Mouse (Mus musculus) gastrocnemius, postnatal 10 days (tissue): ENCODE measurements around the gene Bdkrb2. TPM values are rescaled to one million over a fixed set of nuclear protein-coding genes. Genes with fewer than 3 reads are reported as not detected.
A peak's percentile ranks its signal among the peaks of the same experiment; 100 is the strongest.

Experiments
- DNase-seq: peaks from one replicate; pipeline ENCODE4 v3.0.0; 2021; ENCODE audit warnings: mixed read lengths
- total RNA-seq, 2 experiments: library from RNA; stranded (reverse); gene quantifications; 2 replicates each; pipeline ENCODE4 v1.2.3; 2021

Bdkrb2 gene
- total RNA-seq, 2 experiments from 2014 or later = 1.2 to 1.5 TPM

- no peak for DNase-seq
Observed at GRCm38 (mm10) chr12:105592361-105592761, 29.3 kb downstream of the Bdkrb2 start.

GRCm38 (mm10) chr12:105593471-105593870, 30.4 kb downstream of the Bdkrb2 start:
- DNase-seq = no peak

DNA sequence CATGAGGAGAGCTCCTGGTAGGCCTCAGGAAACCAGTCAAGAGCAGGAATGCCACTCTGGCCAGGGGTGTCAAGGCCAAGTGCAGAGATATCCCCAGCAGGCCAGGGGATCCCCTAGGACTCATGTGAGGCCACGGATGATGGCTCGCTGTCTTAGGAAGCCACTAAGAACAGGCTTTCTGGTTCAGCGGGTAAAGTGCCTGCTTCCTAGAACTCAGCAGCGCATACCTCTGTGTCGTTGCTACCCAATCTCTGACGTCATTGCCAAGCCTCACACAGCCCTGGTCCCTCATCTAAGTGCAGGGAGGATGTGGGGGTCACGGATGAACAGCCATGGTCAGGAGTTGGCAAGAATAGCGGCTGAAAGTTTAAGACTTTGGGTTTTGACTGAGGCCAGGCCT, 34.1 kb downstream of the Bdkrb2 start:
- DNase-seq = no peak

GRCm38 (mm10) chr12:105598503-105598902, 35.5 kb downstream of the Bdkrb2 start:
- no peak for DNase-seq

- DNase-seq = no peak
Observed at GRCm38 (mm10) chr12:105599098-105599497, 36.1 kb downstream of the Bdkrb2 start.

GRCm38 (mm10) chr12:105601586-105601985, 38.6 kb downstream of the Bdkrb2 start:
- DNase-seq = peak; percentile 23

GRCm38 (mm10) chr12:105602581-105603210, 39.7 kb downstream of the Bdkrb2 start, which contains the start of gene Bdkrb1:
Gene Bdkrb1, plus strand, starts transcription at chr12:105603085.
- DNase-seq = no peak

GRCm38 (mm10) chr12:105603904-105604303, 40.9 kb downstream of the Bdkrb2 start:
- DNase-seq = no peak

DNA sequence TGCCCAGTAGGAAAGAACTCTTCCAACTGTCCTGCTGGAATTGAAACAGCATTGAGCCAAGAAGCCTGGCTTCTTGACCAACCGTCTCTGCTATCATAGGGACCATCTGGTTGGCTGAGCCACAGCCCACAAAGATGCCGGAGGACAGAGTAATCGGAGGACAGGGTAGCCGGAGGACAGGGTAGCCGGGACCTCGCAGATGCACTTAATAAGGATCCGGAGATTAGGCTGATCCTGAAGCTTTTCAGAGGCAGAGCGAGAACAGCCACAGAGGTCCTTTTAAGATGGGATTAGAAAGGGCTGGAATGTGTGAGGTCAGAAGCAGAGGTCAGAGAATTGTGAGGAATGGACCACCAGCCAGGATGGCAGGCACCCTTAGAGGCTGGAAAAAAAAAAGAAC, 42.2 kb downstream of the Bdkrb2 start:
- no peak for DNase-seq

DNA sequence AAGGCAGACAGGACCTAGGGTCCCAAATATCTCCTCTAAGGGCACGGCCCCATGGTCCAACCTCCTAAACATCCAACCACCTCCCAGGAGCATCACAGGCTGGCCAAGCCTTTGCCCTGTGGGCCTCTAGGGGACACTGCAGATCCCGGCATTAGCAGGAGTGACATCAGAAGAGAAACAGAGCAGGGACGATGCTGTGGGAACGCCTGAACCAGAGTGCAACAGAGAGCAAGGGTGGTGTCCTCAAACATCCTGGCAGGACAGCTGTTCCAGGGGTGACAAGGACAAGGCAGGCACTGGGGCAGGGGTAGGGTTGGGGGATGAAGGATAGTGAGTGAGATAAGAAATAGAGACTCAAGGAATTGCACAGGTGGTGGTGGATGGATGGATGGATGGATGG, 43.9 kb downstream of the Bdkrb2 start:
- no peak for DNase-seq

DNA sequence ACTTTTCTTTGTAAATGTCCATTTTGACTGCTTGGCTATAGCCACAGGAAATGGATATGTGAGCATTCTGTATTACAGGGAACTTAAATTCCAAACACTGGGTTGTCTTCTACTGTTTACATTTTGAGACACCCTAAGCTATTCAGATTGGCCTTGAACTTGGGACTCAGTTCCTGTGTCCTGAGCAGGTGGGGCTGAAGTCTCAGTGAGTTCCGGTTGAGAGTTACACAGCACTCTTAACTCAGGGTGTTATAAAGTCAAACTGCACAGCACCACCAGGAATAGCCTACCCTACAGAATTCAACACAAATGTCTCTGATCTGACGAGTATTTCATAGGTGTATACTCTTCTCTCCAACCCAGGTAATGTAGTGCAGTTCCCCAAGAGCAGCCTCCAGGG, 48.0 kb downstream of the Bdkrb2 start:
- DNase-seq = no peak

- peak; percentile 65 for DNase-seq
Observed at GRCm38 (mm10) chr12:105611748-105612147, 48.7 kb downstream of the Bdkrb2 start.

GRCm38 (mm10) chr12:105613559-105613958, 50.5 kb downstream of the Bdkrb2 start:
- DNase-seq = no peak

- DNase-seq = no peak
Observed at GRCm38 (mm10) chr12:105622048-105622447, 59.0 kb downstream of the Bdkrb2 start.

GRCm38 (mm10) chr12:105622981-105623539, 60.0 kb downstream of the Bdkrb2 start:
- no peak for DNase-seq

- no peak for DNase-seq
Observed at GRCm38 (mm10) chr12:105625798-105626197, 62.8 kb downstream of the Bdkrb2 start.

DNA sequence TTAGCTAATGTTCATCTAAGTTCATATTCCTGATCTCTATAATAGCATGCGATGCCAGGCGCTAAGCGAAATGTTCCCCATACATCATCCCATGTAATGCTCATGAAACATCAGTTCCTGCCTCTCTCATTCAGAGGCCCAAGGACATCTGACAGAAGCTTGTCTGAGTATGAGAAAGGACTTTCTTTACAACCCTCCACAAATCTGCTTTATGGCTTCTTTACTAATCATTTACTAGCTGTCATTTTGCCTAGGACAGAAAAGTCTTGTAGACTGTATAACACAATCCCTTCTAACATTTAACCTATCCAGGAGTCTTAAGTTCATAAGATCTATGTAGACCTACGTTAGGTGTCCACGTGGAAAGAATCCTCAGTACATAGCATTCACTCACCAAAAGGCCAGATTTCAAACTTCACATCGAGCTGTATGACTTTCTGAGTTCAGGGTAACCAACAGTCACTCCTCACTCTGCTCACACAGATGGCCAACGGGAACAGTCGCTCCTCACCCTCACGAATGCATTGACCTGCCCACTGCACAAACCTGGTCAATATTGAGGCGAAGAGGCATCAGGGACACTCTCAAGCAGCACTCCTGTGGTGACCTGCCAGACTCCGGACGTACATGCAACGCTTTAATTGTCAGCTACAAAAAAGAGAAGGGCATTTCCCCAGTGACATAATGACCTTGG, 71.5 kb downstream of the Bdkrb2 start:
- DNase-seq = no peak

- no peak for DNase-seq
Observed at GRCm38 (mm10) chr12:105636551-105636950, 73.5 kb downstream of the Bdkrb2 start.

- DNase-seq = no peak
Observed at GRCm38 (mm10) chr12:105637554-105637953, 74.5 kb downstream of the Bdkrb2 start.

GRCm38 (mm10) chr12:105642770-105643321, 79.8 kb downstream of the Bdkrb2 start:
- DNase-seq = no peak
